Mouse (Mus musculus) kidney, embryonic 15.5 days (tissue): ENCODE measurements around the gene Sptlc3. TPM values are rescaled to one million over a fixed set of nuclear protein-coding genes. Genes with fewer than 3 reads are reported as not detected.

Experiments
- ATAC-seq: fragments of 200-750 bp; cut with Nextera tagmentation; replicated peaks from 2 replicates; pipeline ENCODE4 v1.8.0; 2017; ENCODE audit warnings: moderate TSS enrichment; ENCODE audit not compliant: low FRiP score
- H3K27ac ChIP-seq: fragments of 300-500 bp; sonication (generic); 2 replicates; pipeline ENCODE4 v1.5.1; 2015; ENCODE audit warnings: mild to moderate bottlenecking, inconsistent platforms
- H3K27me3 ChIP-seq: fragments of 300-500 bp; sonication (generic); 2 replicates; pipeline ENCODE4 v1.6.1; 2015; ENCODE audit warnings: inconsistent platforms
- H3K36me3 ChIP-seq: fragments of 300-500 bp; sonication (generic); 2 replicates; pipeline ENCODE4 v1.6.1; 2015; ENCODE audit warnings: inconsistent platforms
- H3K4me1 ChIP-seq: fragments of 300-500 bp; sonication (generic); 2 replicates; pipeline ENCODE4 v1.6.1; 2015; ENCODE audit warnings: inconsistent platforms
- H3K4me2 ChIP-seq: fragments of 300-500 bp; sonication (generic); 2 replicates; pipeline ENCODE4 v1.6.1; 2015; ENCODE audit warnings: moderate library complexity, mild to moderate bottlenecking, inconsistent platforms
- H3K4me3 ChIP-seq: fragments of 300-500 bp; sonication (generic); replicated peaks from 2 replicates; pipeline ENCODE4 v1.5.1; 2015; ENCODE audit warnings: mild to moderate bottlenecking, inconsistent platforms
- H3K9ac ChIP-seq: fragments of 300-500 bp; sonication (generic); 2 replicates; pipeline ENCODE4 v1.6.1; 2015; ENCODE audit warnings: mild to moderate bottlenecking, inconsistent platforms
- H3K9me3 ChIP-seq: fragments of 300-500 bp; sonication (generic); replicated peaks from 2 replicates; pipeline ENCODE4 v1.6.1; 2016; ENCODE audit warnings: inconsistent platforms
- WGBS: fragments of 180-500 bp; shearing (Covaris S2); methylation state at CpG from one replicate; pipeline ENCODE4 v1.1.7; 2015; ENCODE audit warnings: mixed read lengths; 5-methylcytosine and 5-hydroxymethylcytosine counted together
- polyA plus RNA-seq: library from polyadenylated mRNA; unstranded; fragments of >200 nt; fragmentation: Nextera tagmentation; extraction: Ambion mirVana; gene quantifications from 2 replicates; pipeline ENCODE4 v1.2.1, GENCODE M21; 2015

Sptlc3 gene
- polyA plus RNA-seq, result 0.42 and 0.51 TPM in 2 replicates

GRCm38 (mm10) chr2:139493836-139494235 lies at the start of gene Sptlc3:
Sptlc3 (plus strand) TSS chr2:139493913.
- Histone ChIP-seq H3K4me3 (peak within 1 kb of the TSS; percentile 8; the same call in 1 of the 2 replicates), H3K9ac (no peak within 1 kb of the TSS), H3K4me1 (0 out of 2 replicates have a peak, but pooled peaks cover 3% of the 10 kb centered on the region), H3K9me3 (no peaks in the 10 kb centered on the region), H3K4me2 (peak within 1 kb of the TSS; percentile 42), H3K27me3 (no peaks in the 10 kb centered on the region), H3K36me3 (no peaks in the 10 kb centered on the region), H3K27ac (no peak within 1 kb of the TSS)
- 54% methylated on average over 5 of the region's 5 CpGs for WGBS
- peak; percentile 60 for ATAC-seq

- Histone ChIP-seq H3K36me3 (no peaks in the 10 kb centered on the region), H3K27ac (no peak overlapping the region), H3K4me2 (no peak overlapping the region), H3K9ac (no peak overlapping the region), H3K4me1 (no peaks in the 10 kb centered on the region), H3K27me3 (no peaks in the 10 kb centered on the region), H3K9me3 (no peaks in the 10 kb centered on the region), H3K4me3 (no peak overlapping the region)
- ATAC-seq, result 0 out of 2 replicates have a peak, but pooled peaks have one; percentile 54
- 44% methylated on average over 4 of the region's 4 CpGs for WGBS
These were observed 26.0 kb upstream of the Sptlc3 start for GRCm38 (mm10) chr2:139467726-139468125.

GRCm38 (mm10) chr2:139488708-139489107 lies 5.0 kb upstream of the Sptlc3 start:
- 44% methylated on average over 5 of the region's 5 CpGs for WGBS
- Histone ChIP-seq H3K4me2 (no peak overlapping the region), H3K9ac (no peak overlapping the region), H3K9me3 (no peaks in the 10 kb centered on the region), H3K4me1 (no peaks in the 10 kb centered on the region), H3K27ac (no peak overlapping the region), H3K27me3 (no peaks in the 10 kb centered on the region), H3K36me3 (no peaks in the 10 kb centered on the region), H3K4me3 (no peak overlapping the region)
- ATAC-seq, result no peak

GRCm38 (mm10) chr2:139494629-139495028 lies 916 bp downstream of the Sptlc3 start:
- peak overlapping the region; percentile 8; the same call in 1 of the 2 replicates for H3K4me3 ChIP-seq
- H3K9ac ChIP-seq, result no peak overlapping the region
- no peak overlapping the region for H3K27ac ChIP-seq
- H3K36me3 ChIP-seq, result no peaks in the 10 kb centered on the region
- 0 out of 2 replicates have a peak, but pooled peaks cover 3% of the 10 kb centered on the region for H3K4me1 ChIP-seq
- peak; percentile 83; the same call in 1 of the 2 replicates for ATAC-seq
- peak overlapping the region; percentile 42 for H3K4me2 ChIP-seq
- H3K9me3 ChIP-seq, result no peaks in the 10 kb centered on the region
- no peaks in the 10 kb centered on the region for H3K27me3 ChIP-seq
- 11% methylated on average over 5 of the region's 5 CpGs for WGBS

- ATAC-seq, result no peak
- no peak overlapping the region for H3K9ac ChIP-seq
- H3K27ac ChIP-seq, result no peak overlapping the region
- no peaks in the 10 kb centered on the region for H3K9me3 ChIP-seq
- no peaks in the 10 kb centered on the region for H3K4me1 ChIP-seq
- WGBS, result 87% methylated on average over 5 of the region's 5 CpGs
- H3K27me3 ChIP-seq, result no peaks in the 10 kb centered on the region
- no peaks in the 10 kb centered on the region for H3K36me3 ChIP-seq
- no peak overlapping the region for H3K4me3 ChIP-seq
- no peak overlapping the region for H3K4me2 ChIP-seq
These were observed 68.3 kb downstream of the Sptlc3 start for GRCm38 (mm10) chr2:139561966-139562505.

DNA sequence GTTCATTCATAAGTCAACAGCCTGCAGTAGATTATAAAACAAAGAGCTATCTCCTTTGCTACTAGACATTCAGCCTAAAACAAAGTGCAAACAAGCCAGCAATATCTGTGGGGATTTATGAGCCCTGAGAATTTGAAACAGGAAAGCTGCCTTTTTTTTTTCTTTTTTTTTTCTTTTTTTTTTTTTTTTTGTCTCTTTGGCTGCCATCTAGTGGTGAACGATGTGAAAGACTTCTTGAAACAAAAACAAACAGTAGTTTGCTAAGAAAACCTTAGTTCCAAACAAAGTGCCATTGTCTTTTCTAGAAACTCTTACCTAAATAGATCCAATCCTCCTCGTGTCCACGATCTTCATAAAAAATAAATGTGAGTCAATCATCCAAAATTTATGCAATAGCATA lies 85.6 kb downstream of the Sptlc3 start:
- 15% methylated on average over 3 of the region's 3 CpGs for WGBS
- no peaks in the 10 kb centered on the region for H3K9me3 ChIP-seq
- no peak overlapping the region for H3K27ac ChIP-seq
- H3K9ac ChIP-seq, result no peak overlapping the region
- H3K4me1 ChIP-seq, result no peaks in the 10 kb centered on the region
- no peaks in the 10 kb centered on the region for H3K27me3 ChIP-seq
- no peak overlapping the region for H3K4me3 ChIP-seq
- ATAC-seq, result no peak
- no peaks in the 10 kb centered on the region for H3K36me3 ChIP-seq
- H3K4me2 ChIP-seq, result no peak overlapping the region

DNA sequence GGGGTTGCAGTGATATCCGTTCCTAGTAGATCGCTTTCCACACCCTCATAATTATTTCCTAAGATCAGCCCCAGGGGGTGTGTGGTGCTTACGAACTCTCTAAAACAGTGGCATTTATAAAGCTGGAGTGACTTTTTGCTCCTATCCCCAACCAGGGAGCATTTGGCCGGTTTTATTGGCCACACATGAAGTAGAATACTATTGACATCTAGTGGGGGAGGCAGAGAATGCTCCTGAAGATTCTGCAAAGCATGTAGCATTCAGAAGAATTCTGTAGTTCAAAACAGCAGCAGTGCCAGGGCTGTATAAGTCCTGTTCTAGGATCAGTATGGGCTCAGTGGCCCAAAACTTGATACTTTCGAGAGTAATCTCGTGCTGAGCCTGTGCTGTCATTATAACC lies 89.1 kb downstream of the Sptlc3 start:
- Histone ChIP-seq H3K9ac (no peak overlapping the region), H3K36me3 (no peaks in the 10 kb centered on the region), H3K4me1 (no peaks in the 10 kb centered on the region), H3K4me3 (no peak overlapping the region), H3K4me2 (no peak overlapping the region), H3K27ac (no peak overlapping the region), H3K27me3 (no peaks in the 10 kb centered on the region), H3K9me3 (no peaks in the 10 kb centered on the region)
- no peak for ATAC-seq
- WGBS, result 56% methylated on average over 6 of the region's 6 CpGs

DNA sequence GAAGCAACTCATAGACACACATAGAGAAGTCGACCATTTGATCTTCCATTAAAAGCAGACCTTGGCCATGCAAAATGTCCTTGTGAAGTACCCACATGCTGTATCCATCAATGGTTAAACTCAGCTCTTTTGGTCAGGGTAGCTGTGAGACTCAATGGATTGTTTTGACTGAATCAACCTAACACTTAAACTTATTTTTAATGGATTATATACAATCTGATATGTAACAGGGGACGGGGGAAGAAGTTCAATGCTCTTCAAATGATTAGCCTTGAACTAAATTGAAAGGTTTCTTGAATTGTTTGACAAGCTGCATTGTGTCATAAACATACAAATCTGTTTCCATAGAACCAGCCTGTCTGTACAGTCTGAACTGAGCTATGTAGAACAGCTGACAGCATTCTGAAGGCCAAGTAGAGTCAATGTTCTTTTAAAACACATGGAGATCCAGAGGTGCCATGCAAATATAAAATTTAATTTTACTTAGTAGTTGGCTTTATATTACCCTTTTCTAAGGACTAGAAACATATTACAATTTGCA lies 94.0 kb downstream of the Sptlc3 start:
- Histone ChIP-seq H3K4me3 (no peak overlapping the region), H3K27me3 (no peaks in the 10 kb centered on the region), H3K4me1 (0 out of 2 replicates have a peak, but pooled peaks cover 9% of the 10 kb centered on the region), H3K4me2 (no peak overlapping the region), H3K9me3 (no peaks in the 10 kb centered on the region), H3K9ac (no peak overlapping the region), H3K27ac (no peak overlapping the region), H3K36me3 (no peaks in the 10 kb centered on the region)
- 92% methylated on average over 2 of the region's 2 CpGs for WGBS
- ATAC-seq, result no peak

DNA sequence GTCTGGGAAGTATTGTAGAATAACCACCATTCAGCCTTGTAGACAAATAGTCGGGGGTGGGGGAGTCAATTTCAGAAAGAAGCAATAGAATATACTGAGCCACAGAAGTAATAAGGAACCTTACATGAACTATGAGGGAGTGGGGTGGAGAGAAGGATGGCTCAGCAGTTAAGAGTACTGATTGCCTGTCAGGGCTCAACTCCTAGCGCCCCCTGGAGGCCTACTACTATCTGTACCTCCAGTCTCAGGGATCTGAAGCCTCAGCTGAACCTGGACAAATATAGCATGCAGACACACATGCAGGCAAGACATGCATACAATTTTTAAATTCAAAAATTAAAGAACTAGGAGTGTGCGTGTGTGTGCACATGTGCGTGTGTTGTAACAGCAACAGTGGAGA lies 96.2 kb downstream of the Sptlc3 start:
- ATAC-seq, result 0 out of 2 replicates have a peak, but pooled peaks have one; percentile 30

GRCm38 (mm10) chr2:139590888-139591698 lies 97.4 kb downstream of the Sptlc3 start:
- 20% methylated on average over 10 of the region's 10 CpGs for WGBS
- no peak overlapping the region for H3K4me3 ChIP-seq
- H3K9ac ChIP-seq, result no peak overlapping the region
- H3K4me2 ChIP-seq, result no peak overlapping the region
- no peak overlapping the region for H3K27ac ChIP-seq
- no peaks in the 10 kb centered on the region for H3K9me3 ChIP-seq
- peak; percentile 84 for ATAC-seq
- 0 out of 2 replicates have a peak, but pooled peaks cover 9% of the 10 kb centered on the region for H3K4me1 ChIP-seq
- no peaks in the 10 kb centered on the region for H3K36me3 ChIP-seq
- no peaks in the 10 kb centered on the region for H3K27me3 ChIP-seq

More for the DNA sequence above, 96.2 kb downstream of the Sptlc3 start:
- 0 out of 2 replicates have a peak, but pooled peaks cover 9% of the 10 kb centered on the region for H3K4me1 ChIP-seq
- no peaks in the 10 kb centered on the region for H3K9me3 ChIP-seq
- H3K27ac ChIP-seq, result no peak overlapping the region
- no peak overlapping the region for H3K4me2 ChIP-seq
- H3K9ac ChIP-seq, result no peak overlapping the region
- H3K4me3 ChIP-seq, result no peak overlapping the region
- no peaks in the 10 kb centered on the region for H3K36me3 ChIP-seq
- no peaks in the 10 kb centered on the region for H3K27me3 ChIP-seq
- 48% methylated on average over 4 of the region's 4 CpGs for WGBS

GRCm38 (mm10) chr2:139592109-139592508 lies 98.4 kb downstream of the Sptlc3 start:
- no peaks in the 10 kb centered on the region for H3K36me3 ChIP-seq
- H3K27ac ChIP-seq, result no peak overlapping the region
- H3K4me2 ChIP-seq, result peak overlapping the region; percentile 19; the same call in 1 of the 2 replicates
- 0 out of 2 replicates have a peak, but pooled peaks cover 9% of the 10 kb centered on the region for H3K4me1 ChIP-seq
- no peaks in the 10 kb centered on the region for H3K9me3 ChIP-seq
- H3K27me3 ChIP-seq, result no peaks in the 10 kb centered on the region
- H3K4me3 ChIP-seq, result no peak overlapping the region
- H3K9ac ChIP-seq, result no peak overlapping the region
- 54% methylated on average over 7 of the region's 7 CpGs for WGBS
- ATAC-seq, result no peak

DNA sequence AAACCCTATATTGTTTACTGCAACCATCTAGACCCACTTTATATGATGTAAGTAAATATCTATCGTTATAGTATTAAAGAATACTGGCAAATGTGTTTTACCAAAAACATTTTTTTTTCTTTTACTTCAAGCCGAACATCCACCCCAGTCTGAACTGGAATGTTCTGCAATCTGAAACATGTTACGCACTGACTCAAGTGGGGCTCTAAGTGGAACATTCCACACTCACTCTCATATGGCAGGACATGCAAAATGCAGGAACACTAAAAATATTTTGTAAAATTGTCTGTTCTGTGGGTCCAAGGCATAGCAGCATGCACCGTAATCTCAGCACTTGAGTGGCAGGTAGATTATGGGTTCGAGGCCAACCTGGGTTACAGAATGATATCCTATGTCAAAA lies 103.5 kb downstream of the Sptlc3 start:
- Histone ChIP-seq H3K4me3 (no peak overlapping the region), H3K36me3 (no peaks in the 10 kb centered on the region), H3K27ac (no peak overlapping the region), H3K4me2 (no peak overlapping the region), H3K27me3 (no peaks in the 10 kb centered on the region), H3K9me3 (no peaks in the 10 kb centered on the region), H3K4me1 (peaks cover 11% of the 10 kb centered on the region), H3K9ac (no peak overlapping the region)
- no peak for ATAC-seq
- 93% methylated on average over 5 of the region's 5 CpGs for WGBS
